Mouse (Mus musculus) bone marrow, adult 2 months (tissue): ENCODE results near the gene Cacna2d3.

Source experiments
- CTCF ChIP-seq: fragments of 200-500 bp; IDR thresholded peaks from 2 replicates; pipeline ENCODE4 v1.5.1; 2011; ENCODE audit warnings: low read length, control low read depth; ENCODE audit not compliant: control insufficient read depth, insufficient read depth
- POLR2A ChIP-seq: fragments of 200-500 bp; IDR thresholded peaks from 2 replicates; pipeline ENCODE4 v1.6.1; 2011; ENCODE audit warnings: low read depth, mild to moderate bottlenecking, control low read depth, low read length, borderline replicate concordance; ENCODE audit not compliant: control insufficient read depth

DNA sequence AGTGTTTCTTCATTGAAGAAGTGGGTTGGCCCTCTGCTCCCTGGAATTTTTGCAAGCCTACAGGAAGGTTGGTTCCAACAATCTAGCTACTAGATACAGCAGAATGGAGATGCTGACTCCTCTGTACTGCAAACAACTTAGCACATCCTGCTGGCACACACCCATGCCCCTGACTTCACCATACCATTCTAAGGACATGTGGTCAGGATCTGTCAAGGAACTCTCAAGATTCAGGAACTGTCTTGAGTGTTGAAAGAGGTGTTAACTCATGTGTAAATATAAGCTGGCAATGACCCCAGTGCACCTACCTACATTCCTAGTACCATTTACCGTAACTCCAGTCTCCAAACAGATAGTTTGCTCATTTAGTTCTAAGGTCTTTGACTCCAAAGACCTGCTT, 461.0 kb downstream of the Cacna2d3 start:
- TF ChIP-seq POLR2A, result no peak
- no peak for TF ChIP-seq CTCF
